8 mouse cellular contexts compared by ENCODE assay signal in the genomic region with DNA sequence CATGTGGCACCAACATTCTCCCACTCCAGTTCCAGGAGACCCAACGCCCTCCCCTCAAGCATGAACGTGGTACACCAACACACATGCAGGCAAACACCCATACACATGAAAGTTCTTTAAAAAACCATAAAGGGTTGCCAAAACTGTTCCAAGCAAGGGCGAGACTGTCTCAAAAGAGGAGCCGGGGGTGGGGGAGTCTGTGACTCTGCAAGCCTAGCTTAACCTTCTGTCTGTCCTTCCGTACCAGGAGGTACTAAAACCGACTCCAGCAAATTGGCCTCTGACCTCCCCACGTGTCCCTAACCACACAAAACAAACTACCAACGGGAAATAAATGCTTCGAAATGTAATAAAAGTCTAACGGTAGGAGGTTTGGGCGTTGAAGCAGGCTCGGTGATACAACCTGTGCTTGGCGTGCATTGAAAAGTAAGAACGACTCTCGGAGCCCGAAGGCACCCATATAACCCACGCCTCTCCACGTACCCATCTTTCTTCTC. TPM values are rescaled to one million over a fixed set of nuclear protein-coding genes. Genes with fewer than 3 reads are reported as not detected.
A peak's percentile ranks its signal among the peaks of the same experiment; 100 is the strongest.
DNase-seq lines count a peak whose midpoint lies in the region; ATAC-seq and TF ChIP-seq lines count a peak whose summit lies in the region.

No protein-coding gene starts in this region.

- under 1% methylated on average over 18 of the region's 18 CpGs for WGBS in heart, embryonic 14.5 days
- WGBS in embryonic facial prominence, embryonic 15.5 days, result 0% methylated on average over 18 of the region's 18 CpGs
- WGBS in limb, embryonic 14.5 days, result under 1% methylated on average over 18 of the region's 18 CpGs
- under 1% methylated on average over 18 of the region's 18 CpGs for WGBS in stomach, postnatal 0 days

- H3K9me3 ChIP-seq in heart, embryonic 14.5 days (ENCODE audit: control insufficient read depth, low read length), result no peaks in the 10 kb centered on the region
- H3K9me3 ChIP-seq in G1E (replicated peaks), result no peaks in the 10 kb centered on the region
- H3K9me3 ChIP-seq in embryonic facial prominence, embryonic 15.5 days (replicated peaks), result no peaks in the 10 kb centered on the region
- H3K9me3 ChIP-seq in limb, embryonic 14.5 days (ENCODE audit: control insufficient read depth, low read length), result no peaks in the 10 kb centered on the region
- H3K9me3 ChIP-seq in stomach, postnatal 0 days (ENCODE audit: control insufficient read depth, low read length), result no peaks in the 10 kb centered on the region

- TF ChIP-seq EP300 in stomach, postnatal 0 days (optimal IDR thresholded peaks at IDR 0.05), result no peak

- H3K36me3 ChIP-seq in heart, embryonic 14.5 days (ENCODE audit: control insufficient read depth, insufficient read depth, low read length), result peaks cover 42% of the 10 kb centered on the region
- peaks cover 62% of the 10 kb centered on the region for H3K36me3 ChIP-seq in G1E (replicated peaks)
- H3K36me3 ChIP-seq in embryonic facial prominence, embryonic 15.5 days, result peaks cover 29% of the 10 kb centered on the region
- peaks cover 43% of the 10 kb centered on the region for H3K36me3 ChIP-seq in limb, embryonic 14.5 days (ENCODE audit: control insufficient read depth, insufficient read depth, low read length)
- peaks cover 6% of the 10 kb centered on the region for H3K36me3 ChIP-seq in stomach, postnatal 0 days (ENCODE audit: control insufficient read depth, insufficient read depth, low read length)

- H3K27me3 ChIP-seq in heart, embryonic 14.5 days (ENCODE audit: control insufficient read depth, insufficient read depth, low read length), result no peaks in the 10 kb centered on the region
- no peaks in the 10 kb centered on the region for H3K27me3 ChIP-seq in G1E (ENCODE audit: insufficient read depth, low read length)
- no peaks in the 10 kb centered on the region for H3K27me3 ChIP-seq in embryonic facial prominence, embryonic 15.5 days
- no peaks in the 10 kb centered on the region for H3K27me3 ChIP-seq in limb, embryonic 14.5 days (ENCODE audit: control insufficient read depth, insufficient read depth, low read length)
- H3K27me3 ChIP-seq in stomach, postnatal 0 days (ENCODE audit: control insufficient read depth, insufficient read depth, low read length), result no peaks in the 10 kb centered on the region

- H3K4me2 ChIP-seq in heart, embryonic 14.5 days (ENCODE audit: low read length), result peak overlapping the region; percentile 94
- peak overlapping the region; percentile 66 for H3K4me2 ChIP-seq in embryonic facial prominence, embryonic 15.5 days (replicated peaks)
- peak overlapping the region; percentile 78 for H3K4me2 ChIP-seq in limb, embryonic 14.5 days (replicated peaks; ENCODE audit: low read depth, low read length, severe bottlenecking)
- H3K4me2 ChIP-seq in stomach, postnatal 0 days (replicated peaks; ENCODE audit: low read depth), result peak overlapping the region; percentile 77

- no peak for TF ChIP-seq CTCF in G1E (IDR thresholded peaks at IDR 0.05; ENCODE audit: low read depth, low read length)
- TF ChIP-seq CTCF in stomach, postnatal 0 days (IDR thresholded peaks at IDR 0.05; ENCODE audit: low read depth), result no peak

- H3K9ac ChIP-seq in heart, embryonic 14.5 days (ENCODE audit: low read length), result peak overlapping the region; percentile 96
- H3K9ac ChIP-seq in embryonic facial prominence, embryonic 15.5 days, result peak overlapping the region; percentile 87
- H3K9ac ChIP-seq in limb, embryonic 14.5 days (ENCODE audit: low read depth, low read length, severe bottlenecking), result peak overlapping the region; percentile 93
- H3K9ac ChIP-seq in stomach, postnatal 0 days (ENCODE audit: low read length), result peak overlapping the region; percentile 93

- no peak for TF ChIP-seq POLR2A in limb, embryonic 14.5 days (IDR thresholded peaks at IDR 0.05; ENCODE audit: borderline replicate concordance, extremely low read depth, insufficient read depth, insufficient read length)

- peaks cover 5 to 13% of the 10 kb centered on the region in 2 experiments for H3K4me1 ChIP-seq in heart, embryonic 14.5 days (ENCODE audit: control insufficient read depth in 2 of 2, insufficient read depth in 2 of 2, low read length in 2 of 2)
- peaks cover 28% of the 10 kb centered on the region for H3K4me1 ChIP-seq in G1E (ENCODE audit: insufficient read depth, low read depth, low read length)
- H3K4me1 ChIP-seq in embryonic facial prominence, embryonic 15.5 days, result peaks cover 14% of the 10 kb centered on the region
- H3K4me1 ChIP-seq in limb, embryonic 14.5 days (ENCODE audit: control insufficient read depth, insufficient read depth, low read length), result peaks cover 8% of the 10 kb centered on the region; the same call in 1 of the 2 replicates
- 0 out of 2 replicates have a peak, but pooled peaks cover 3% of the 10 kb centered on the region for H3K4me1 ChIP-seq in stomach, postnatal 0 days (replicated peaks; ENCODE audit: control insufficient read depth, insufficient read depth)

- peak overlapping the region; percentile 81 to 87 for H3K4me3 ChIP-seq in heart, embryonic 14.5 days (ENCODE audit: control insufficient read depth in 1 of 2, insufficient read depth in 1 of 2, low read depth in 1 of 2, low read length in 2 of 2)
- H3K4me3 ChIP-seq in G1E (ENCODE audit: low read depth, low read length), result peak overlapping the region; percentile 87
- H3K4me3 ChIP-seq in embryonic facial prominence, embryonic 15.5 days (replicated peaks), result peak overlapping the region; percentile 89
- H3K4me3 ChIP-seq in limb, embryonic 14.5 days (replicated peaks; ENCODE audit: low read length), result peak overlapping the region; percentile 82
- H3K4me3 ChIP-seq in stomach, postnatal 0 days (ENCODE audit: low read depth, low read length), result peak overlapping the region; percentile 80

- peak overlapping the region; percentile 43 to 99; a peak in 2 of 4 replicates for H3K27ac ChIP-seq in heart, embryonic 14.5 days (replicated peaks in 1 of 2; ENCODE audit: control insufficient read depth in 1 of 2, insufficient read depth in 1 of 2, low read depth in 2 of 2, low read length in 2 of 2)
- peak overlapping the region; percentile 39; the same call in 1 of the 2 replicates for H3K27ac ChIP-seq in embryonic facial prominence, embryonic 15.5 days (replicated peaks)
- H3K27ac ChIP-seq in limb, embryonic 14.5 days (replicated peaks; ENCODE audit: low read depth, low read length), result no peak overlapping the region; the same call in 1 of the 2 replicates
- H3K27ac ChIP-seq in stomach, postnatal 0 days (replicated peaks), result peak overlapping the region; percentile 45; the same call in 1 of the 2 replicates

- no peak for ATAC-seq in heart, embryonic 14.5 days (ENCODE audit: insufficient number of reproducible peaks, insufficient read depth, low FRiP score, low read depth)
- no peak for ATAC-seq in G1E (ENCODE audit: extremely low read depth, insufficient number of reproducible peaks, low FRiP score, poor library complexity, severe bottlenecking)
- no peak for ATAC-seq in embryonic facial prominence, embryonic 15.5 days (ENCODE audit: insufficient number of reproducible peaks, low FRiP score, low TSS enrichment, low read depth)
- ATAC-seq in limb, embryonic 14.5 days (ENCODE audit: low FRiP score, low read depth), result no peak
- no peak for ATAC-seq in stomach, postnatal 0 days (ENCODE audit: low FRiP score, low TSS enrichment)

- no peak for DNase-seq in heart, adult 8-10 months (ENCODE audit: low spot score)
- DNase-seq in G1E (ENCODE audit: low spot score), result peak; percentile 45
- no peak for DNase-seq in limb, embryonic 14.5 days (ENCODE audit: low spot score)
- peak; percentile 26 for DNase-seq in stomach, postnatal 0 days (ENCODE audit: low spot score)
- no peak for DNase-seq in urinary bladder, adult 2 months (ENCODE audit: low spot score)
- DNase-seq in kidney, postnatal 10 days, result no peak

RNA-seq across cellular contexts. Expression of a gene that starts 1.0 kb away (rescaled TPM):
- 69.0 and 74.1 TPM in 2 replicates for polyA plus RNA-seq in heart, embryonic 14.5 days (2014; fragmentation: Nextera tagmentation; extraction: Ambion mirVana)
- 10 to 100 TPM; 77.7 to 87.7 (median 81.1) TPM for total RNA-seq in heart, adult 8-10 months (2022)
- total RNA-seq in G1E (2014; fragmentation: Nextera tagmentation) (26.9 and 39.8 TPM in 2 replicates), G1E (2017) (49.1 and 50.4 TPM in 2 replicates)
- 44.3 and 52.5 TPM in 2 replicates for polyA plus RNA-seq in G1E (2012)
- polyA plus RNA-seq in embryonic facial prominence, embryonic 15.5 days (2015; fragmentation: Nextera tagmentation; extraction: Ambion mirVana), result 99.6 and 101 TPM in 2 replicates
- 99.8 and 105 TPM in 2 replicates for polyA plus RNA-seq in limb, embryonic 14.5 days (2012; rRNA removed)
- 104 and 108 TPM in 2 replicates for polyA plus RNA-seq in limb, embryonic 14.5 days (2014; fragmentation: Nextera tagmentation; extraction: Ambion mirVana)
- polyA plus RNA-seq in stomach, postnatal 0 days (2015; fragmentation: Nextera tagmentation; extraction: Ambion mirVana), result 44.3 and 44.9 TPM in 2 replicates
- polyA plus RNA-seq in urinary bladder, adult 2 months (2012; rRNA removed), result 38.2 and 42.7 TPM in 2 replicates

RNA-seq across cellular contexts. Expression of a gene that starts 37.6 kb away (rescaled TPM):
- 34.0 and 39.2 TPM in 2 replicates for polyA plus RNA-seq in heart, embryonic 14.5 days (2014; fragmentation: Nextera tagmentation; extraction: Ambion mirVana)
- total RNA-seq in heart, adult 8-10 months (2022), result 10 to 100 TPM; 26.7 to 34.8 (median 30.0) TPM
- total RNA-seq in G1E (2014; fragmentation: Nextera tagmentation), result 76.1 and 84.6 TPM in 2 replicates
- 74.6 and 78.2 TPM in 2 replicates for total RNA-seq in G1E (2017)
- 5.7 and 6.4 TPM in 2 replicates for polyA plus RNA-seq in G1E (2012)
- polyA plus RNA-seq in embryonic facial prominence, embryonic 15.5 days (2015; fragmentation: Nextera tagmentation; extraction: Ambion mirVana), result 54.7 and 57.5 TPM in 2 replicates
- polyA plus RNA-seq in limb, embryonic 14.5 days (2012; rRNA removed), result 19.4 and 21.6 TPM in 2 replicates
- polyA plus RNA-seq in limb, embryonic 14.5 days (2014; fragmentation: Nextera tagmentation; extraction: Ambion mirVana), result 45.3 and 53.4 TPM in 2 replicates
- 20.8 and 23.9 TPM in 2 replicates for polyA plus RNA-seq in stomach, postnatal 0 days (2015; fragmentation: Nextera tagmentation; extraction: Ambion mirVana)
- polyA plus RNA-seq in urinary bladder, adult 2 months (2012; rRNA removed), result 14.3 and 16.4 TPM in 2 replicates

RNA-seq across cellular contexts. Expression of a gene that starts 37.7 kb away (rescaled TPM):
- polyA plus RNA-seq in heart, embryonic 14.5 days (2014; fragmentation: Nextera tagmentation; extraction: Ambion mirVana), result 0.53 and 0.66 TPM in 2 replicates
- 1 to 10 TPM; 1.6 to 4.2 (median 2.3) TPM for total RNA-seq in heart, adult 8-10 months (2022)
- total RNA-seq in G1E (2014; fragmentation: Nextera tagmentation) (not detected in 2 replicates), G1E (2017) (not detected in 2 replicates)
- polyA plus RNA-seq in G1E (2012), result not detected in 2 replicates
- polyA plus RNA-seq in embryonic facial prominence, embryonic 15.5 days (2015; fragmentation: Nextera tagmentation; extraction: Ambion mirVana), result 0.43 TPM in 1 of 2 replicates, not detected in the other
- polyA plus RNA-seq in limb, embryonic 14.5 days (2012; rRNA removed), result not detected in 2 replicates
- polyA plus RNA-seq in limb, embryonic 14.5 days (2014; fragmentation: Nextera tagmentation; extraction: Ambion mirVana), result 0.37 TPM in 1 of 2 replicates, not detected in the other
- 0.19 and 0.36 TPM in 2 replicates for polyA plus RNA-seq in stomach, postnatal 0 days (2015; fragmentation: Nextera tagmentation; extraction: Ambion mirVana)
- polyA plus RNA-seq in urinary bladder, adult 2 months (2012; rRNA removed), result not detected in 2 replicates

RNA-seq across cellular contexts. Expression of a gene that starts 40.9 kb away (rescaled TPM):
- not detected in 2 replicates for polyA plus RNA-seq in heart, embryonic 14.5 days (2014; fragmentation: Nextera tagmentation; extraction: Ambion mirVana)
- total RNA-seq in heart, adult 8-10 months (2022), result not detected
- total RNA-seq in G1E (2014; fragmentation: Nextera tagmentation) (not detected in 2 replicates), G1E (2017) (0.11 and 0.17 TPM in 2 replicates)
- polyA plus RNA-seq in G1E (2012), result not detected in 2 replicates
- 0.03 TPM in 1 of 2 replicates, not detected in the other for polyA plus RNA-seq in embryonic facial prominence, embryonic 15.5 days (2015; fragmentation: Nextera tagmentation; extraction: Ambion mirVana)
- not detected in 2 replicates for polyA plus RNA-seq in limb, embryonic 14.5 days (2012; rRNA removed)
- polyA plus RNA-seq in limb, embryonic 14.5 days (2014; fragmentation: Nextera tagmentation; extraction: Ambion mirVana), result not detected in 2 replicates
- polyA plus RNA-seq in stomach, postnatal 0 days (2015; fragmentation: Nextera tagmentation; extraction: Ambion mirVana), result not detected in 2 replicates
- not detected in 2 replicates for polyA plus RNA-seq in urinary bladder, adult 2 months (2012; rRNA removed)

RNA-seq across cellular contexts. Expression of a gene that starts 50.6 kb away (rescaled TPM):
- polyA plus RNA-seq in heart, embryonic 14.5 days (2014; fragmentation: Nextera tagmentation; extraction: Ambion mirVana), result 0.27 TPM in 1 of 2 replicates, not detected in the other
- not detected for total RNA-seq in heart, adult 8-10 months (2022)
- not detected in 2 replicates for total RNA-seq in G1E (2014; fragmentation: Nextera tagmentation)
- not detected in 2 replicates for total RNA-seq in G1E (2017)
- not detected in 2 replicates for polyA plus RNA-seq in G1E (2012)
- not detected in 2 replicates for polyA plus RNA-seq in embryonic facial prominence, embryonic 15.5 days (2015; fragmentation: Nextera tagmentation; extraction: Ambion mirVana)
- 0.14 and 0.32 TPM in 2 replicates for polyA plus RNA-seq in limb, embryonic 14.5 days (2012; rRNA removed)
- polyA plus RNA-seq in limb, embryonic 14.5 days (2014; fragmentation: Nextera tagmentation; extraction: Ambion mirVana), result not detected in 2 replicates
- 0.42 and 0.70 TPM in 2 replicates for polyA plus RNA-seq in stomach, postnatal 0 days (2015; fragmentation: Nextera tagmentation; extraction: Ambion mirVana)
- not detected in 2 replicates for polyA plus RNA-seq in urinary bladder, adult 2 months (2012; rRNA removed)

Comparison
In these comparisons a context has a peak if more than half of its experiments do, and no peak if none do; other contexts are left out.
1. DNase-seq: peak in G1E (single experiment) and stomach, postnatal 0 days (single experiment); none in heart, adult 8-10 months (single experiment), limb, embryonic 14.5 days (single experiment), urinary bladder, adult 2 months (single experiment) and kidney, postnatal 10 days (single experiment).
2. Peak in every context shown above with its lines, with median percentiles within 50 percentile points of each other: H3K4me2 ChIP-seq, H3K4me3 ChIP-seq and H3K9ac ChIP-seq.